Mouse (Mus musculus) adrenal gland, adult 2 months (tissue): ENCODE measurements around the gene Prkd2. TPM values are rescaled to one million over a fixed set of nuclear protein-coding genes. Genes with fewer than 3 reads are reported as not detected.
A peak's percentile ranks its signal among the peaks of the same experiment; 100 is the strongest.

ENCODE experiments used
- DNase-seq: peaks from one replicate; pipeline ENCODE4 v3.0.0; 2021
- long read RNA-seq: library from polyadenylated mRNA; stranded (forward); transcript quantifications from one replicate; pipeline ENCODE4 v2.0.0, GENCODE M21; 2021
- polyA plus RNA-seq: library from polyadenylated mRNA; depleted of rRNA; stranded (reverse); fragments of >200 nt; gene quantifications from 2 replicates; pipeline ENCODE4 v1.2.3, GENCODE M21; 2012; rRNA removed
- total RNA-seq, 2 experiments: library from RNA; stranded (reverse); gene quantifications; 2 replicates each; pipeline ENCODE4 v1.2.3; 2021

Prkd2 gene
- total RNA-seq = 10 to 100 TPM; 16.0 to 18.4 TPM
- 39.2 and 47.2 TPM in 2 replicates for polyA plus RNA-seq
- long read RNA-seq, transcript Prkd2-202 (19 exons, 3,251 nt) = major isoform, 5 of 10 reads
- long read RNA-seq, partial matches to known transcripts = 1 of 10 reads
- long read RNA-seq, other reads (novel, unspliced or antisense) = 0 of 10 reads

DNA sequence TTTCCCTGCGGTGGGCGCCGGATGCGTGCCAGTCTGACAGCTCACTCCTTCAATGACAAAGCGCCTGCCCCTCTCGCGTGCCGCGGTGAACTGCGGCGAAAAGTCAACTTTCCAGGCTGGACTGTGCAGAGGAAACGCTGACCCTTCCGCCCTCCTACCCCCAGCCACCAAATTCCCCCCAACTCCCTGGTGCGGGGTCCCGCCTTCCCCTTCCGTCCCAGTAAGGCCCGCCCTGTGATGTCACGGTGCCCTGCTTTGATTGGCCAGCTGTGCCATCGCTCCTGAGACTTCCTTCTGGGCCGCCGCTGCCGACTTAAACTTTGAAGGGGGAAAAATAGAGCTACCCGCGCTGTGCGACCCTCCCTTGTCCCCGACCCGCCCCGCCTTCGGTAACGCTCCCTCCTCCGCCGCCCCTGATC, at the start of gene Prkd2:
Gene Prkd2, plus strand, starts transcription at position 258 of the 419 bp plus-strand sequence.
- peak; percentile 95 for DNase-seq

DNA sequence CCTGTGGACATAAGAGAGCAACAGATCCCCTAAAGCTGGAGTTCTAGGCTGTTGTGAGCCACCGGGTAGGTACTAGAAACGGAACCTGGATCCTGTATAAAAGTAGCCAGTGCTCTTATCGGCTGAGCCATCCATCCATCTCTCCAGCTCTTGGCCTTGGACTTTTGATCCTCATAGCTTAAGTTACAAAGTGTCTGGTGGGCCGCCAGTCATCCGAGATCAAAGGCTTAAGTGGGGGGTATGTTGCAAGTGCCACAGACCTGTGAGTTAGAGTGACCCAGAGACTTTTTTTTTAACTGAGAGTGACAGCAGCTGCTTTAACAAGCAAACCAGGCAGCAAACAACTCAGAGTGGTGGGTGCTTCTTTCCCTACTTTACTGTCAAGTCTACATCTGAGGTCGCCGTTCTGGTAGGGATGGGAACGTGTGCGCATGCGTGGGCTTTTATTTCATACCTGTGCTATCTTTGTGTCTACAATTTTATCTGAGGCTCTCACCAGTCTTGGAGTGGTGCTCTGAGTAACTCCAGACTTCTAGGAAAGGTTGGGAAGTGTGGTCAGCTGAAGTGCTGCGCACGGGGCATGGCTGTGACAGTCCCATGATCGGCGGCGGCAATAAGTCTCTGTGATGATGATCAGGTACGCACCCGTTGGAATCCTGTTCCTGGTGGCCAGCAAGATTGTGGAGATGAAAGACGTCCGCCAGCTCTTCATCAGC, 49.5 kb upstream of the Prkd2 start:
- no peak for DNase-seq

GRCm38 (mm10) chr7:16794886-16795285, 47.8 kb upstream of the Prkd2 start:
- DNase-seq = no peak

GRCm38 (mm10) chr7:16804409-16805028, 38.2 kb upstream of the Prkd2 start:
- no peak for DNase-seq

- DNase-seq = no peak
Observed at GRCm38 (mm10) chr7:16807936-16808335, 34.8 kb upstream of the Prkd2 start.

- no peak for DNase-seq
Observed at GRCm38 (mm10) chr7:16808647-16809046, 34.1 kb upstream of the Prkd2 start.

GRCm38 (mm10) chr7:16809739-16810138, 33.0 kb upstream of the Prkd2 start:
- DNase-seq = peak; percentile 66

DNA sequence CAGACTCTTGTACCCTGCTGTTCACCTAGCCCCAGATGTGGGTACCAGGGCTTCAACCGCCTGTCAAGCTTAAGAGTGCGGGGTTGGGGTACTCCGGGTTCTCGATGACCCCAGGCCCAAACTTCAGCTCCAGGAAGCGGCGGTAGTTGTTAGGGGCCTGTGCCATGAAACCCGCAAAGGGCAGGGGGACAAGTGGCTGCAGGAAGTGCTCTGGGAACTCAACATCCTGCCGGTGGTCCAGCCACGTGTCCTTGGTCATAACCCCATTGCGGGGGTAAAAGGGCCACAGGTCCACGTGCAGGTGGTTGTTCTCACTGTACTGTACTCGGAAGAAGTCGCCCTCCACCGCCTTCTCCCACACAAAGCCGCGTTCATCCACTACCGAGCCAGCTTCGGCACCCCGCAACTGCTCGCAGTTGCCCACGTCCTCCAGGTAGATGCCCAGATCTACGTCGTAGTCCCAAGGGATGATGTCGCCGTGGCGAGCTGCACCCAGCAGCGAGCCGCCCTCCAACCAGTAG, 32.2 kb upstream of the Prkd2 start:
- DNase-seq = no peak

DNA sequence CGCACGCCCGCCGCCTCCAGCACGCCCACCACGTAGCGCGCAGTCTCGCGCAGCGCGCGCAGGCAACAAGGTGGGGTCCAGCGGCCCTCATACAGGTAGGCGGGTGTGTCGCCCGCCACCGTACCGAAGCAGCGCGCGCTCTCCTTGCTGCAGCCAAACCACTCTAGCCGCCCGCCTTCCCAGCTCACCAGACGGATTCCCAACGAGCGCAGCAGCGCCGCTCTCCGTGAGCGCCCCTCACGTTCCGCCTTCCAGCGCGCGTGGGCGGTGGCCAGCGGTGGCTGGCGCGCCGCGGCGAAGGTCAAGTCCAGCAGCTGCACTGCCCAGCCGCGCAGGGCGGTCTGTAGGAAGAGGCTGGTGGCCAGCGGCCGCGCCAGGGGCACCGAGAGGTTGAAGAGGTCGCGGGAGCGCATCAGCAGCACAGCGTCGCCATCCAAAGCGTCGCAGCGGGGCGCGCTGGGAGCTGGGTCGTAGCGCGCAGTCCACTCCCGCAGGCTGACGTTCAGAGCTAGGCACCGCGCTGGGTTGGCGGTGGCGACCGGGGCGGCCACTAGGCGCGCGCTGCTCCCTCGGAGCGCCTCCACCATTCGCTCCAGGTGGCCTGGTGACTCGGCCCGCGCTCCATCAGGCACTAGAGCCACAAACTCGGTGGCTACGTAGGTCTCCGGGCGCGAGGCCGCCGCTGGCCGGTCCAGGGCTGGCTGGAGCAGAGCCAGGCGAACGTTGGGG, 31.6 kb upstream of the Prkd2 start:
- peak; percentile 69 for DNase-seq

DNA sequence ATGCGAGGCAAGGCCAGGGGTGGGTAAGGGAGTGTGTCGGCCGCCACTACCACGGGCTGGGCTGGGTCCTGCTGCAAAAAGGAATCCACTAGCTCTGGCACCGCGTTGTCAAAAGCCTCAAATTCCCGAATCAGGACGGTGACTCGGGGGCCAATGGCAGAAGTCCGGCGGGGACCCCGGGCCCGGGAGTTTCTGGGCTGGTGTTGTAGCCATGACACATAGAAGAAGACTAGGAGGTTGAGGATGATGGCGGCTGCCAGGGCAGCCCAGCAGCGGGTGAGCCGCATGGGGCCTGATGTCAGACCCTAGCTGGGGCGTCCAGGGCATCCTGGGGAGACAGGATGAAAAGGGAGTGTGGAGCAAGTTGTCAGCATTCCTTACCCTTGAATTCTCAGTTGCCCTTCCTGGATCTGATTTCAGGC, 31.0 kb upstream of the Prkd2 start:
- no peak for DNase-seq

- no peak for DNase-seq
Observed at GRCm38 (mm10) chr7:16812505-16812904, 30.2 kb upstream of the Prkd2 start.

DNA sequence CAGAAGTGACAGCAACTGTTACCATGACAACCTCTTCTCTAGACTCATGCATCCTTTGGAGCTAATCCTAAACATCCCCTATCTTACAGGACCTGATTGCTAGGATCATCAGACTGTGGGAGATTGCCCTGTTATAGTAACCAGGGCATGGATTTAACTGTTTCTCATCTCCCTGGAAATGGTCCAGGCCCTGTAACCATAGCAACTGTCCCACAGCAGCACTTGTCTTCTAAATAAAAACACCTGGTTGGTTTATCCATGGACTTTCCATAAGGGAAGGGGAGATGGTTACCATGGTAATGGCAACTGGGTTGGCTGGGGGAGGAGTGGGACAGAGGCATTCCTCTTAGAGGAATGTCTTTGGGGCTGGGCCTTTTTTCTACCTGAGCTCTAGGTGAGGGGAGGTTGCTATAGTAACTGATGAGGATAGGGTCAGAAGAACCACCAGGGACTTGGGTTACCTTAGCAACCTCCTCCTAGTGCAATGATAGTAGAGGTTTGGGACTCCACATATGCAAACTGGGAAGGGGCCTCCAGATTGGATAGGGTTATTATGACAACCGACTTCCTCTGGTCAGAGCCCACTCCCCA, 27.3 kb upstream of the Prkd2 start, which contains the start of gene Strn4:
Gene Strn4, plus strand, starts transcription at position 539 of the 591 bp plus-strand sequence.
- DNase-seq = no peak

DNA sequence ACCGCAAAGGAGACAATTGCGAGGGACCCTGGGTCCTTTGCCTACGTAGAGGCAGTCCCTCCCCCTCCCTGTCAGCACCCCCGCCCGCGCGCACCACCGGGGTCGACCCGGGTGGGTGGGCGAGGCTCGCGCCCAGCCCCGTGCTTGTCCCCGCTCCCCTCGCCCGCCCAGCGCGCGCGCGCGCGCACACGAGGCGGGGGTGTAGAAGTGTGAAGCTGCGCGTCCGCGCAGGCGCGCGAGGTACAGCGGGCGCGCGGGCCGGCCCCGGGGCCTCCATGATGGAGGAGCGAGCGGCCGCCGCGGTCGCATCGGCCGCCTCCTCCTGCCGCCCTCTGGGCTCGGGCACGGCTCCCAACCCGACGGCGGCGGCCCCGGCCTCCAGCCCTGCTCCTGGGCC, 26.6 kb upstream of the Prkd2 start:
- peak; percentile 89 for DNase-seq

DNA sequence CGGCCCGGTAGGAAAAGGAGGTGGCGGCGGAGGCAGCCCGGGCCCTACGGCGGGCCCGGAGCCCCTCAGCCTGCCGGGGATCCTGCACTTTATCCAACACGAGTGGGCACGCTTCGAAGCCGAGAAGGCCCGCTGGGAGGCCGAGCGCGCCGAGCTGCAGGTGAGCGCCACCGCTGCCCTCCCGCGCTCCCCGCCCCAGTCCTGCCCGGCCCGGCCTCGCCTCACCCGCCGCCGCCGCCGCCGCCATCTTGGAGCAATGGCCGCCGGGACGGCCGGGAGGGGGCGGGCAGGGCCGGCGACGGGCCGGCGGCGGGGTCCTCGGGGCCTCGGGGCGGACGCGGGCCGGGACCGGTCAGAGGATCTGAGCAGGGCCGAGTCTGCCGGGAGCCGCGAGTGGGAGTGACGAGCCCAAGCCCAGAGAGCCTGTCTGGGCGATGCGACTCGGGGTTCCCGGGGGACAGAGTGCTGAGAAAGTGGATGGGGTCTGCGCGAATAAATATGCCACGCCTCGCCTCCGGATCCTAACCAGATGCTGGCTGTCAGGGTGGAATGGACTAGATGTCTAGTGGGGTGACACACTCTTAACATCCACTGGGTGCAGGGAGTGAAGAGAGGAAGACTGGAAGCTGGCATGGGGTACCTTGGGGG, 26.1 kb upstream of the Prkd2 start, which contains the start of gene Fkrp:
Gene Fkrp, minus strand, starts transcription at position 258 of the 648 bp plus-strand sequence.
- DNase-seq = peak; percentile 78

DNA sequence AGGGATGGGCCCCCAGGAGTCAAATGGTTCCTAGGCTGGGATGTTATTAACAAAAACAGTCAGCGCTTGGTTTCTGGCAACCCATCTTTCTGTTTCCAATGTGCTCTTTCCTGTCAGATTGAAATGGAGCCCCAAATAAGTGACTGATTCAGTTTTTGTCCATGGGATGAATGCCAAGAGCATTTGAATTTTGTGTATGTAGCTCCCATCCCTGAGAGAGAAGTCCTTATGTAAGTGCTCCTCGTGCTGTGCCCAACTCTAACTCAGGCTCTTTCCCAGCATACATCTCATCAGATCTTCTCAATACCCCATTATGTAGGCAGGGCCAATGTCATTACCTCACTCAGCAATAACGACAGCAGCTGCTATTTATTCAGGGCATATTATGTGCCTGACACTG, 25.0 kb upstream of the Prkd2 start:
- DNase-seq = no peak

GRCm38 (mm10) chr7:16819794-16820193, 22.9 kb upstream of the Prkd2 start:
- DNase-seq = no peak

GRCm38 (mm10) chr7:16820271-16820763, 22.4 kb upstream of the Prkd2 start:
- DNase-seq = no peak

- DNase-seq = no peak
Observed at GRCm38 (mm10) chr7:16821091-16821490, 21.6 kb upstream of the Prkd2 start.

GRCm38 (mm10) chr7:16821669-16822101, 21.0 kb upstream of the Prkd2 start:
- DNase-seq = no peak

DNA sequence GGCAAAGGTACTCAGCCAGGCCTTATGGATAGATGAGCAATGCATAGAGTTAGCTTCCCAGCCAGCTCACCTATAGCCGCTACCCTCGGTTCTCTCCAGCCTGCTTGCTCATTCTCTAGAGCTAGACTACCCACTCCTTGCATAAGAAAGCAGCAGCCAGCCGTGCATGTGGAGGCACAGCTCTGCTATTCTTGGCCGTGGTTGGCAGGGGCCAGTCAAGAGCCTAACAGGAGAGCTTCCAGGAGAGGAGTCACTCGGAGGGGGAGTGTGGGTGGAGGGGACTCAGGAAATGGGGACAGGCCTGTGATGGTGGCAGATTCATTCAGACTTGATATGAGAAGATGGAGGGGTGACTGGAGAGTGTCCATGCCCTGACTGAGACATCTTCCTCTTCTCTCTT, 19.0 kb upstream of the Prkd2 start:
- no peak for DNase-seq

DNA sequence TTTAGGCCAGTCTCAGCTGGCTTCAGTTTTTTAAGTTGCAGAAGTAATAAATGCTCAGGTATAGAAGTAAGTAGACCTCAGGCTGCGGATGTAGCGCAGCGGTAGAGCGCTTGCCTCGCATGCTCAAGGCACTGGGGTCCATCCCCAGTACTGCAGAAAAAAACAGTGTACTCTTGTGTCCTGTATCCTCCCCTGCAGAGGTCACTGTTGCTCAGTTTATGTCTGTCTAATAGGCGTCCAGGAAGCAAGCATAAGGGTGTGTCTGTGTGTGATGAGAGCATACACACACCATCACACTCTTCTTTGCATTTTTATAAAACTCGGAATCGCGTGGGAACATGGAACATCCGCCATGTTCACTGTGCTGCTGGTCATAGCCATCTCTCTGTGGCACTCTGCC, 16.9 kb upstream of the Prkd2 start:
- DNase-seq = no peak
